Mouse (Mus musculus): ENCODE results near the gene Rora. TPM values are rescaled to one million over a fixed set of nuclear protein-coding genes. Genes with fewer than 3 reads are reported as not detected.
A peak's percentile ranks its signal among the peaks of the same experiment; 100 is the strongest.

The Rora gene
- total RNA-seq, 2 experiments from 2014 or later, result 56.5 to 109 TPM

GRCm38 (mm10) chr9:69349537-69349936, 696.0 kb downstream of the Rora start:
- no peak for DNase-seq

GRCm38 (mm10) chr9:69354228-69354627, 700.6 kb downstream of the Rora start:
- no peak for DNase-seq

GRCm38 (mm10) chr9:69357834-69358233, 704.2 kb downstream of the Rora start:
- DNase-seq, result peak; percentile 54 to 66

GRCm38 (mm10) chr9:69358797-69359196, 705.2 kb downstream of the Rora start:
- DNase-seq, result no peak

GRCm38 (mm10) chr9:69361951-69362445, 708.4 kb downstream of the Rora start:
- no peak for DNase-seq

GRCm38 (mm10) chr9:69362766-69363165, 709.2 kb downstream of the Rora start:
- DNase-seq, result no peak

GRCm38 (mm10) chr9:69364117-69364516, 710.5 kb downstream of the Rora start:
- DNase-seq, result no peak

- DNase-seq, result no peak
Observed at GRCm38 (mm10) chr9:69367055-69367454, 713.5 kb downstream of the Rora start.

GRCm38 (mm10) chr9:69368071-69368470, 714.5 kb downstream of the Rora start:
- peak; percentile 63 to 81 for DNase-seq

- DNase-seq, result peak in 1 of 2 experiments; percentile 32
Observed at GRCm38 (mm10) chr9:69371046-69371724, 717.6 kb downstream of the Rora start.

- no peak for DNase-seq
Observed at GRCm38 (mm10) chr9:69372871-69373270, 719.3 kb downstream of the Rora start.

GRCm38 (mm10) chr9:69376982-69377653, 723.5 kb downstream of the Rora start:
- no peak for DNase-seq

- no peak for DNase-seq
Observed at GRCm38 (mm10) chr9:69377654-69378045, 724.1 kb downstream of the Rora start.

- DNase-seq, result no peak
Observed at GRCm38 (mm10) chr9:69380546-69380945, 727.0 kb downstream of the Rora start.

- no peak for DNase-seq
Observed at GRCm38 (mm10) chr9:69381741-69382140, 728.2 kb downstream of the Rora start.

- no peak for DNase-seq
Observed at GRCm38 (mm10) chr9:69384475-69384874, 730.9 kb downstream of the Rora start.

GRCm38 (mm10) chr9:69384905-69385304, 731.3 kb downstream of the Rora start:
- no peak for DNase-seq

- no peak for DNase-seq
Observed at GRCm38 (mm10) chr9:69387296-69387695, 733.7 kb downstream of the Rora start.

GRCm38 (mm10) chr9:69390631-69391030, 737.0 kb downstream of the Rora start:
- no peak for DNase-seq

GRCm38 (mm10) chr9:69394234-69394633, 740.6 kb downstream of the Rora start:
- no peak for DNase-seq

GRCm38 (mm10) chr9:69397432-69397759, 743.8 kb downstream of the Rora start:
- no peak for DNase-seq

- peak; percentile 77 to 84 for DNase-seq
Observed at GRCm38 (mm10) chr9:69397760-69398452, 744.3 kb downstream of the Rora start, which contains the start of gene Ice2. Gene Ice2 (plus strand): TSS chr9:69397906.

- DNase-seq, result no peak
Observed at GRCm38 (mm10) chr9:69398453-69398850, 744.9 kb downstream of the Rora start.
